Mouse (Mus musculus): ENCODE measurements around the gene Bclaf3.
"Not testable (repeated sequence)": the region's sequence is repeated elsewhere in the genome, so short reads cannot be mapped to it uniquely, and the experiment has no call there.

The Bclaf3 gene

DNA sequence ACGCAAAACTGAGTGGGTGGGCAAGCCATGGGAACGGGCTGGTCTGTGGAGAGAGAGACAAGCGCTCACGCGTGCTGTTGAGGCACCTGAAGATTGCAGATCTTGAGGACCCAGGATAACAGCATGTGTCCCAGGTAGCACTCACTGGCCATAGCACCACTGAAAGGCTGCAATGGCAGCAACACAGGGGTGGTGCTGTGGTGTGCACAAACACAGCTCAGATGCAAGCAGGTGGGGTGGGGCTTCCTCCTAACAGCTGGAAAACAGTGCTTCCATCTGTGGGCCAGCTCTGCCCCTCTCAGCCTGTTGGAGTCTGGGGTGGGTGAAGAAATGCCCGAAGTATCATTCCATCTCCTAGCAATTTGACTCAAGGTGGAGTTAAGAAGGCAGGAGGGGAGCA is at the start of gene Bclaf3:
TSS of gene Bclaf3 (plus strand) at position 301 of the 400 bp plus-strand sequence.
- DNase-seq (ENCODE audit: low spot score) = no peak

DNA sequence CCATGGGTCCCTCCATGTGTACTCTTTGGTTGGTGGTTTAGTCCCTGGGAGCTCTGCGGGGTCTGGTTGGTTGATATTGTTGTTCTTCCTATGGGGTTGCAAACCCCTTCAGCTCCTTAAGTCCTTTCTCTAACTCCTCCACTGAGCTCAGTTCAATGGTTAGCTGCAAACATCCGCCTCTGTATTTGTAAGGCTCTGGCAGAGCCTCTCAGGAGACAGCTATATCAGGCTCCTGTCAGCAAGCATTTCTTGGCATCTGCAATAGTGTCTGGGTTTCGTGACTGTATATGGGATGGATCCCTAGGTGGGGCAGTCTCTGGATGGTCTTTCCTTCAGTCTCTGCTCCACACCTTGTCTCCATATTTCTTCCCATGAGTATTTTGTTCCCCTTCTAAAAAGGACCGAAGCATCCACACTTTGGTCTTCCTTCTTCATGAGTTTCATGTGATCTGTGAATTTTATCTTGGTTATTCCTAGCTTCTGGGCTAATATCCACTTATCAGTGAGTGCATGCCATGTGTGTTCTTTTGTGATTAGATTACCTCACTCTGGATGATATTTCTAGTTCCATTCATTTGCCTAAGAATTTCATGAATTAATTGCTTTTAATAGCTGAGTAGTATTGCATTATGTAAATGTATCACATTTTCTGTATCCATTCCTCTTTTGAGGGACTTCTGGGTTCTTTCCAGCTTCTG is 48.1 kb upstream of the Bclaf3 start:
- DNase-seq (ENCODE audit: low spot score) = not testable (repeated sequence)

DNA sequence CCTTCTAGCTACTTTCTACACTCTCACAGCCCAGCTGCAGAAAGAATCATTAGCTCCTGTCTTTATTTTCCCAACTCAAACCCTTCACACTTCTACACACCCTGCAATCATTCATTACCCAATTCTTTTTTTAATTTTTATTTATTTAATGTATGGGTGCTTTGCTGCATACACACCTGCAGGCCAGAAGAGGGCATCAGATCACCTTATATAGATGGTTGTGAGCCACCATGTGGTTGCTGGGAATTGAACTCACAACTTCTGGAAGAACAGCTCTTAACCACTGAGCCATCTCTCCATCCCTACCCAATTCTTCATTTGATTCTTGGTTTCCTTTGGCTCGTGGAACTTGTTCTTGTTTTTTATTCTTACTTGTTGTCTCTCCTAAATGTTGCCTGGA is 42.2 kb upstream of the Bclaf3 start:
- DNase-seq (ENCODE audit: low spot score) = no peak

DNA sequence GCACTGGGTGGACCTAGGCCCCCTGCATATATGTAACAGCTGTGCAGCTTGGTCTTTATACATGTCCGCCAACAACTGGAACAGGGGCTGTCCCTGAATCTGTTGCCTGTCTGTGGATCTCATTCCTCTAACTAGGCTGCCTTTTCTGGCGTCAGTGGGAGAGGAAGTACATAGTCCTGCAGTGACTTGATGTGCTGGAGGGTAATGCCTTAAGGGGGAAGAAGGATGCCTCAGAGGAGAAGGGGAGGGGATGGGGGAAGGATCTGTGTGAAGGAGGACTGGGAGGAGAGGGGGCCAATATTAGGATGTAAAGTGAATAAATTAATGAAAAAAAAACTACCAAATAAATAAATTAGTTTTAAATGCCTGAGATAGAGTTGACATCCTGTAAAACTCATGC is 23.3 kb upstream of the Bclaf3 start:
- DNase-seq (ENCODE audit: low spot score) = no peak

DNA sequence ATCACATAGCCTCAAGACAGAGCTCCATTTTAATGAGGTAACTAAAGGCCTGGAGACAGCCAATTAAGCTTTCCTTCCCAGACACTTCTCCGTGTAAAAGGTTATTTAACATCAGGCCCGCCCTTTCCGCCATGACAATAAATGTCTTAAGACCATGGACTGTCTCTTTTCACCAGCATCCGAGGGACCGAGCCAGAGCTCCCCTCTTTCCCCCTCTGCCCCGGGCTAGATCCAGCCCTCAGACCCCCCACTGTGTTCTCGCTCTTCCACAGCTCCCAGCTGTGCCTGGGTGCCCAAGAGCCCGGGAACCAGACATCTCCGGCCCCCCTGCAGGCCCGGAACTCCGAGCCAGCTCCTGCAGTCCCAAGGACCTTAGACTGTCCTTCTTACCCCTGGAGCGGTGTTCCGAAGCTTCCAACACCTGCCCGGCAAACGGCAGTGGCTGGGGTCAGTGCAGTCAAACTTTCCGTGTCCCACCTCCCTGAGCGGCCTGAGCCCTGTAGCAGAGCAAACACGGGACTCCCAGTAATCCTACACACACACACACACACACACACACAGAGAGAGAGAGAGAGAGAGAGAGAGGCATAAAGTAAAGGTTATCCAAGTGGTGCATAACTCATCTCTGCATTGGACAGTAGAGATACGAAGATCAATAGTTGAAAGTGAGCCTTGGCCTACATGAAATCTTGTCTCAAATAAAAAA is 18.0 kb upstream of the Bclaf3 start:
- DNase-seq (ENCODE audit: low spot score) = no peak

DNA sequence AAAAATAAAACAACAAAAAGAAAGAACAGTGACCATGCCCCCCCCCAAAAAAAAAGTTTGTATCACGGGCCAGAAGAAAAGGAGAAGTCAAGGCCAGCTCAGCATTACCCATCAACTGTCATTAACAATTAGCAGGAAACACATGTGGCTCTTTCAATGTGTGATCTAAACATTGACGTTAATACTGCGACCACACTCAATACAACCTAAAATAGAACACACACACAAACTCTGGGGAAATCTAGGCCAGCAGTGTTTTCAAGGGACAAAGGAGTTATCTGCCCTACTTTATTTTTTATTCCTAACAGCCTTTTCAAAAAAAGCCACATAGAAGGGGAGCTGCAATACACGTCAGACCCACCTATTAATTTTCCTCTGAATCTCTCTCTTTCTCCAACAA is 17.4 kb upstream of the Bclaf3 start:
- DNase-seq (ENCODE audit: low spot score) = no peak

DNA sequence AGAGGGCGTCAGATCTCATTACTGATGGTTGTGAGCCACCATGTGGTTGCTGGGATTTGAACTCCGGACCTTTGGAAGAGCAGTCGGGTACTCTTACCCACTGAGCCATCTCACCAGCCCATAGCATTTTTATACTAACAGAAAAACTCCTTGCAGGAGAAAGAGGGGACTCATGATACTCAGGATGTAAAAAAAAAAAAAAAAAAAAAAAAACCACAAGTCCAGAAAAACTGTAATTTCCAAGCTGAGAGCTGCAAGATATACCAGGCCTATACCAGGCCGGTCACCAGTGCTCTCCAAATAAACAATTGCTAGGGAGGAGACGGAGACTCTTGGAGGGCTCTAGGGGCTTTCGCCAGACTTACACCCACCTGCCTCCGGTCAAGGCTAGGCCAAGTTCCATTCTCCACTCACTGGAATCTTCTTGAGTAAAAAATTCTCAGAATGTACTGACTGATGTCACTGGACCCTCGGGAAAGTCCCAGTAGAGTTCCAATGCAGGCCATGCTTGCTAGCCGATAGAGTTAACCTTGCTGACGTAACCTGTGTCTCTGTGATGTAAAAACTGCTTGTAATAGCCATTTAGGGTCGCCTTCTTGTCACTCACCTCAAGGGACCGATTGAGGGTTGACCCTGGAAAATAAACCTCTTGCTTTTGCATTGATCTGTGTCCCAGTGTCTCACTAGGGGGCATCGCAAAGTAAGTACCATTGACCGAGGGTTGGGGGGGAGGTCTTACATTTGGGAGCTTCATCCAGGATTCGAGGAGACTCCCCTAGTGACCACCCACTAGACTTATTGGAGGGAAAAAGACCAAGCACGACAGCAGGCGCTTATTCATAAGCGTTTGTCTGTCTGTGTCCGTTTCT is 16.4 kb upstream of the Bclaf3 start:
- DNase-seq (ENCODE audit: low spot score) = no peak

DNA sequence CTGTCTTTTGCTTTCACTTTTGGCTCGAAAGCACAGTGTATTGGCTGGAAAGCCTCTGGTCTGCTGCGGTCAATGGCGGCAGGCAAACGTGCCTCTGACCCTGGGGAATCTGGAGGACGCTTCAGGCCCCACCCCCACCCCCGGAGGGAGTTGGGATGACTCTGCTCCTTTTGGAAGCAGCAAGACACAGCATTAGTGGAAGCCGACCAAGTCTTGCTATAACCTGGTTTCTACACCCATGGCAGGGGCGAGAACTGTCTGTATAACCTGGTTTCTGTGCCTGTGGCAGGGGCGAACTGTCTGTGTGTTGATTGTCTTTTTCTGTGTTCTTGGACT is 15.8 kb upstream of the Bclaf3 start:
- no peak for DNase-seq (ENCODE audit: low spot score)

DNA sequence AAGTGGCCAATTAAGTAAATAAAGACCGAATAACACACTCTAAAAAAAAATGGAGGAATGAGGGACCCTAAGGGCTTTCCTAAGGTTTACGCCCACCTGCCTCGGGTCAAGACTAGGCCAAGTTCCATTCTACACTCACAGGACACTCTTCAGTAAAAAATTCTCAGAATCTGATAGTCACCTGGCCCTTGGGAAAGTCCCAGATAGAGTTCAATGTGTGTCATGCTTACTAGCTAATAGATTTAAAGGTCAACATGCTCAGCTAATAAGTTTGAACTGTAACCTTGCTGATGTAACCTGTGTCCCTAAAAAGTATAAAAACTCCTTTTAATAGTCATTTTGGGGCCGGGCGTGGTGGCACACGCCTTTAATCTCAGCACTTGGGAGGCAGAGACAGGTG is 10.9 kb upstream of the Bclaf3 start:
- no peak for DNase-seq (ENCODE audit: low spot score)

DNA sequence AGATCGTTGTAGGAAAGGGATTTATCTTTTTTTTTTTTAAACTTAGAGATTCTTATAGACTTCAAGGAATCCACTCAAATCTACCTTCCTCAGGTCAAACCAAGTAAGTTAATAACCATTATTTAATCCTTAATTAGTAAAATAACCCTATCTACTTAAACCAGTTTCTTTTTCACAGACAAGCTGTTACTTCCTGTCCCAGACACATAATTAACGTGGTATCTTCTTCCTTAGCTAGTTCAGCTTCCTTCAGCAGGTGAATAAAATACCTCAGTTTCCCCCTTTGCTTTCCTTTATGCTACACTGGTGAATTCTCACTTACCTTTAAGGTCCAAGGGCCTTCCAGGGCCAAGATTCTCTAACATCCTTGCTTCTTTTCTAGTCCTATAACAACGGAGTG is 4.7 kb upstream of the Bclaf3 start:
- DNase-seq (ENCODE audit: low spot score) = no peak

DNA sequence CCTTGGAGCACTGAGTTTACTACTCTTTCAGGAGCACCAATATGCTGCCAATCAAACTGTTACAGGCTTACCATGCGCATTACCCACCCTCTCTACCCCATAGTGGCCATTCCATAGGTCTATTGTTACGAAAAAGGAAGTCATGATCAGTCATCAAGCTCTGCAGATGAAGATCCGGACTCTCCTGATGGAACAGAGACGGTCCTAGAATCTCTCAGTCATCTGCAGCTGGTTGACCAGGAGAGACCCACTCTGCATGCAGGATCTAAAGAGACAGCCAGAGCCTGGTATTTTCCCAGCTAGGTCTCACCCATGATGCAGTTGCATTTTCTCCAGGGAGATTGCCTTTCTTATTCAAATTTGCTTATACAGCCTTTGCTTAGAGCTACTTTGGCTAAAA is 3.8 kb upstream of the Bclaf3 start:
- no peak for DNase-seq (ENCODE audit: low spot score)

DNA sequence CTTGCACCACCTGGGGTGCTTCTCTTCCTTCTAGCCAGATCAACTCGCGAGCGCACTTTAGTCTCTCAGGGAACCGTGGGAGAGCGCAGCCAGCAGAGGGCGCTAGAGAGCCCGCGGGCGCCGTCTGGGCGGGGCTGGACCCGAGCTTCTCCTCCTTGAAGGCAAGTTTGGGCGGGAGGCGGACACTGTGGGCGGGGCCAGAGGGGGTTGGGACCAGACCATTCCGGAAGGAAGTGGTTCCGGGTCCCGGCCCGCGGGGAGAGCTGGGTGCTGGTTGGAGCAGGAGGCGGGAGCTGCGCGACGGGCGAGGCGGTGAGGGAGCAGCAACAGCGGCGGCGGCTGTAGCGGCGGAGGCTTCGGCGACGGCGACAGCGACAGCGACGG is 5.9 kb downstream of the Bclaf3 start:
- DNase-seq (ENCODE audit: low spot score) = peak; percentile 94

DNA sequence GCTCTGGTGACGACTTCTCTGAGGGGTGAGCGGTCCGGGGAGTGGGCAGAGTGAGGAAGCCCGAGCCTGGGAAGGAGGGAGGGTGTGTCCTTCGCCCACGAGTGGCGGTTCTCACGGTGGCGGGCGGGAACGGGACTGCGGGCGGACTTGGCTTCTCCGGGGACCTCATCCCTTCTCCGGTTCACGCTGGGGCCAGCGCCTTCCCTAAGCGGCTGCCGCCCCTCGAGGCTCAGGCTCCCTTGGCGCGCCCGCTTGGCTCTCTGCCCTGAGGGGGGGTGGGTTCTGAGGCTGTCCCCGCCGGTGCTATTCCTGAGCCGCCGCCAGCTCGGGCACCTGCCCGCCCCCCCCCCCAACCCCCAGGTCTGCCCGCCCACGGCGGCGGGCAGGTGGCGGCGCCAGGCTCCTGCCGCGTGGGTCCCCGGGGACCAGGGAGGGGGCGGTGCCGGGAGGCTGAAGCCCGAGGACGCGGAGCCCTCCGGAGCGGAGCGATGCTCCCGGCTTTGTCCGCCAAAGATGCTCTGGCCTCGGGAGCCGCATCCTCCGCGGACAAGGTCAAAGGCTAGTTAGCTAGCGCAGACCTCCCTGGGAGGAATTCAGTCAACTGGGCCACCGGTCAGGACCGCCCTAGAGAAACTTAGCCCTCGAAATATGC is 6.4 kb downstream of the Bclaf3 start:
- peak; percentile 30 for DNase-seq (ENCODE audit: low spot score)

DNA sequence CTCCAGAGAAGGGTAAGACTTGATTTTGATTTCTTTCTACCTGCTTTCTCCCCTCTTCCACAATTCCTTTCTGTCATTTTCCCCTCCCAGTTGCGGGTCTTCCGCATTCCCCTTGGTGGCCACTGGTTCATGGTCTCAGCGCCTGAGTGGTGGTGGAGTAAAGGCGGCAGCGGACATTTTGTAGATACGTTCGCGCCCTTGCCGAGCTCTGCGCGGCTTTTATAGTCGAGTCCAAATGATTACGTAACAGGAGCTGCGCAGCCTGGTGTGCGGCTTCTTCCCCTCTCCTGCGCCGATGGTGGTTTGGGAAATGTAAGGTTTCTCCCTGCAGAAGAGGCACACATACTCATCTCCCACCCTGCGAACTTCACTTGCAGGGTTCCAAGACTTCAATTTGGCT is 15.4 kb downstream of the Bclaf3 start:
- no peak for DNase-seq (ENCODE audit: low spot score)

DNA sequence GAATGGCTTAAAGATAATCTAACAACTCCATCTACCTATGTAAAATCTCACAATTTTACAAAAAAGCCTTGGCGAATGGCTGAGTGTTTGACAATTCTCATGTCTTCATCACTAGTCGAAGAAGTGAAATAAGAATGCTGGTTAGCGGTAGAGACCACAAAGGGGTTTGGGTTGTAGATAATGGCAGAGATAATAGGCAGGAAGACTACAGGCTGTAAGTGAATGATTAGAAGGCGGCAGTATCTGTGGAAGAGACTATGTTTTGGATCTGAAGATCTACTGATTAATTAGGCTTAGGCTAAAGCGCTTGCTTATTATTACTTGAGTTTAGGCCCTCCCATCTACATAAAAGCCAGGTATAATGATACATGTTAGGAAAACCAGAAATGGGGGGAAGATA is 20.6 kb downstream of the Bclaf3 start:
- no peak for DNase-seq (ENCODE audit: low spot score)

DNA sequence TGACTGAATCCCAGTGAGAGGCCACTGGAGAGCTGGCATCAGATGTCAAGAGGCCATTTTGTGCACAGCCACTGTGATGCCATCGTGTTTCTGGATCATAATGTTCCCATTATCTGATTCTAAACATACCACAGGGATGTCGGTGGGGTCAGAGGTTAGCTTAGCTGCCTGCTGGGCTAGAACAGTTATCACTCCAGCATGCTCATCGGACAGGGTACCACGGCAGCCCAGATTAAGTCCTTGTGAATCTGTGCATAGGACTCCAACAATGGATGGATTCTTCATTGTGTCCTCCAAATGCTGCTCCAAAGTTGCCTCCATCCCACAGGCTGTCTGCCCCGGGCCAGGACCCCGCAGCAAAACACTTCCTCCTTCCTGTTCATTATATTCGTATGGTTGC is 58.2 kb downstream of the Bclaf3 start:
- not testable (repeated sequence) for DNase-seq (ENCODE audit: low spot score)

DNA sequence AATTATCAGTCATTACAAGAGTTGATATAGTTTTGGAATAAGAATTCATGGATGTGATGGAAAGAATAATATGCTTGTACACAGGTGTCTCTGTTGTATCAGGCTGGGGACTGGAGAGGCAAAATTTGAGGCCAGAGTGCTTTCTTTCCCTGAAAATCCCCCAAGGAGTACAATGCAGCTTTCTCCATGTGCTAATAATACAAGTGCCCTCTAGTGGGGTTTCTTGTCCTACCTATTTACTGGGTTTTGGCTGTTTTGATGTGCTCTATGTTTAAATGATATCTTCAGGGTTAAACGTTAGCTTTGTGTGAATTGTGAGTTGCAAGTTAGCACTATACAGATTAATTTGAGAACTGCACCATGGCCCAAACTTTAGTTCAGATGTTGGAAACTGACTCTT is 65.1 kb downstream of the Bclaf3 start:
- no peak for DNase-seq (ENCODE audit: low spot score)

DNA sequence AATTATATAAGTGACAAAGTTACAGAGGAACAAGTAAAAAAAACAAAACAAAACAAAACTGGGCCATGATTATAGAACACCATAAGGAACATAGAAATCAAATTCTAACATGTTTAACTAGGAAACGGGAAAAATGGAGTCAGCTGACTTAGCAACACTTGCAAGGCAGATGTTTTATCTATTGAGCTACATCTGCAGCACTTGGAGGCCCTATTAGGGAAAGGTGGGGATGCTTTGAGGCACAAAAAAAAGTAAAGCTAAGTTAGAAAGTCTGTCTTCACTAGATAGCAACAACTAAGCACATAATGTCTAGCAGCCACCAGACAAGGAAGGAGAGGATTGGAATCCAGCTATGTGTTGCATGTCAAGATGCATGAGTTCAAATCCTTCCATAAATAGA is 71.0 kb downstream of the Bclaf3 start:
- DNase-seq (ENCODE audit: low spot score) = no peak

DNA sequence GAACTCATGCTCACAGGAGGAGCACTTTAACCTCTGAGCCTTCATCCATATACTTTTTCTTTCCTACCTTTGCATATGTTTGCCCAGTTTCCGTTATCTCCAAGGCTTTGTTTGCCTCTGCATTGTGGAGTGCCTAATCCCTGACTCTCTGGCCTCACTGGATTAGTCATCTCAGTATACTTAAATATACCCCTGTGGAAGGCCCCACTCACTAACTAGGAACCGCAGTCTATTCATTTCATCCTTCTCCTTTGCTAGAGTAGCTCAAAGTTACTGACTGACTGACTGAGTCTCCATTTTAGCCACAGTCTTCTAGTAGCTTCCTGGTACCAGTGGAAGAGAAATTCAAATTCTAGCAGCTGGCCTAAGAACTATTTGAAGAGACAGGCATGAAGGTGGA is 78.3 kb downstream of the Bclaf3 start:
- no peak for DNase-seq (ENCODE audit: low spot score)

DNA sequence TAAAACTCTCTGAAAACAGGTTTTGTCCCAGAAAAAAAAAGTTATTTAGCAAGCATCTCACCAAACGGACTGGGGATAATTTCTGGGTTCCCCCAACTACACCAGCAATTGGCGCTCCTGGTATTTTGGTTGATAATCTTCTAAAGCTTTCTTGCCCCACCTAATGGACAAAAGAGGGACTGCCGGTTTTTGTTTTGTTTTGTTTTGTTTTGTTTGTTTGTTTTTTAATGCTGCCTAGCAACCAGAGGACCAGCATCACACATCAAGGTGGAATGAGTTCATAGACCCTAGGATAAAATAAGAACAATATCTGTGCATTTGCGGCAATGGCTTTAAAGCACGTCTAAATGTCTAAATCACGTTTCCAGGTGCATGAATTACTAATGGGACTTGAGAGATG is 80.4 kb downstream of the Bclaf3 start:
- peak; percentile 67 for DNase-seq (ENCODE audit: low spot score)

DNA sequence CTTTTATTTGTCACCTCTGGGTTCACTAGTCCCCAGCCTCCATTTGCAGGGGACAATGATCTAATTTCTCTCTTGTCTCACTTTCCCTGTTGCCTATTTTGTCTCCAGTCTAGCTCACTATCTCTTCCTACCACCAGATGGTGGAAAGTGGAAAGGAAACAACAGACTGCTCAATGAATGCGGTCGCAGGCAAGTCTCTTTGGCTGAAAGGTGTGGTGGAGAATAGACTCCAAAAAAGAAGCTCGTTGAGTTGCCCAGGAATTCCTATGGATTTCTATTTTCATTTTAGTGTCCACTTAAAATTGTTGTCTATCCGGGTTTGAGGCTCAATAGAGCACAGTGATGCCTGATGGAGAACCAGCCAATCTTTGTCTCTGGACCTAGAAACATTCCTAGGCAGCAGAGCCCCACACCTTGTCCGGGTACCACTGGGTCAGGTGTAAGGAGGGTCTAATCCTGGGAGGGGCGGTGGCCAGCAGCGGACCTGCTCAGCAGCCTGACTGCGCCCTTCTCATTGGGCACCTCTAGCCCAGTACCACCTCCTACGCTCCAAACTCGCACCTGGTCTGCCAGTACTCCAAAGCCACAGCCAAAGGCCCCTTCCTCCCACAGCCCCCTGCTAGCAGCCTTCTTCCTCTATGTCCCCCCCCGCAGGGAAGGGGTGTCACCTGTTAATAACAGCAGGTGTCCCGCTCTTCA is 99.9 kb downstream of the Bclaf3 start:
- no peak for DNase-seq (ENCODE audit: low spot score)

All from embryo, embryonic 10.5 days (tissue).